Mouse (Mus musculus) B cell, adult 2 months (primary cell): ENCODE data around the gene Tmprss12.
"Not testable (repeated sequence)": the region's sequence is repeated elsewhere in the genome, so short reads cannot be mapped to it uniquely, and the experiment has no call there.

ENCODE experiments used
- DNase-seq, 2 experiments: peaks; one replicate each; pipeline ENCODE4 v3.0.0; 2022

Tmprss12 gene

DNA sequence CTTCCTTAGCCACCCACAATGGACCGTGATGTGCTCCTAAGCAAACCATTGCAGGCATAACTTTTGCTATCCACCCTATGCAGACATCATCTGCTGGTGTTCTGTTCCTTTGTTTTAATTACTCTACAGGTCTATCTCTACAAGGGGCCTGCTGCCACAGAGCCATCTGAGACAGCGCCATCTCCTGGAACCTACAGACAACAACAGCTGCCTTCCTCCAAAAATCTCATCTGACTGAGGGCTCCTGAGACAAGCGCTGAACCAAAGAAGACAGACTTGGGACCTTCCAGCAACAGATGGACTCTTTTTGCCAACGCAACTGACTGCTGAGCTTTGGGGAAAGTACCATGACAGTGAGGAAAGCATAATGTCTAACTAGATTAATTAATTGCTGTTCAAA, 47.5 kb downstream of the Tmprss12 start:
- DNase-seq = peak in 1 of 2 experiments; percentile 7

GRCm38 (mm10) chr15:100329336-100329735, 48.7 kb downstream of the Tmprss12 start:
- DNase-seq = not testable (repeated sequence)

- no peak for DNase-seq
Observed at GRCm38 (mm10) chr15:100330739-100331138, 50.1 kb downstream of the Tmprss12 start.

DNA sequence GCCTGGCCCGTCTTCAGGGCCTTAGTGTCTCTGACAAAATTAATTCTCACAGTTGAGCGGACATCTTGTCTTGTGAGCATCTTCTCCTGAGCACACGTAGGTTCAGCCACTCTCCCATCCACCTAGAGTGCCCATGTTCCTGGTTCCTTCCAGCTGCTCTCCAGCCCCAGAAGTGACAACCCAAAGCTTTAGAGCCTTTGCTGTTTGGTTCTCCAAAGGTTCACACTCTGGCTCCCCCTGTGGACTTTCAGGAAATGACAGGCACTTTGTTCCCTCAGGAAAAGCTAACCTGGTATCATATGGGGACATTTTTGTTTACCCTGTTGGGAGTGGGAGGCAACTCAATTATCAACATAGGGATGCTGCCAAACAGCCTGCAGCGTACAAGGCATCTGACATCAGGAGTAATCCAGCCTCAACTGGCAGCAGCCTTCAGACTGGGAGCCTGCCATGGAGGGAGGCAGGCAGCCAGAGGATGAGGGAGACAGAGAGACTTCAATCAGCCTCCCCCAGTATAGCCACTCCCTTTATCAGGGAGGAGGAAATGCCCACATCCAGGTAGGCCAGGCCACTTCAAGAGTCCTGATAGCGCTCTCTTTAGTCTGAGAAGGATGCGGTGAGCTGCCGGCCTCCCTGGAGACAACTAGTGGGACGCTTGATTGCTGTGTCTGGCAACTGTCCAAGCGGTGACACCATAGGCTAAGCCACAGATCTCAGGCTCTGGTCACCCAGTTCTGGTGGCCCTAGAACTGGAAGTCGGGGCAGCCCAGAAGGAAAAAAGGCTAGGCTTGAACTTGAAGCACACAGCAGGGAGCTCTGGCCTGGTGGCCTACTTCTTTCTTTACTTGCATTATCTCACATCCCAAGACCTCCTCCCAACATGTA, 51.7 kb downstream of the Tmprss12 start:
- not testable (repeated sequence) for DNase-seq

DNA sequence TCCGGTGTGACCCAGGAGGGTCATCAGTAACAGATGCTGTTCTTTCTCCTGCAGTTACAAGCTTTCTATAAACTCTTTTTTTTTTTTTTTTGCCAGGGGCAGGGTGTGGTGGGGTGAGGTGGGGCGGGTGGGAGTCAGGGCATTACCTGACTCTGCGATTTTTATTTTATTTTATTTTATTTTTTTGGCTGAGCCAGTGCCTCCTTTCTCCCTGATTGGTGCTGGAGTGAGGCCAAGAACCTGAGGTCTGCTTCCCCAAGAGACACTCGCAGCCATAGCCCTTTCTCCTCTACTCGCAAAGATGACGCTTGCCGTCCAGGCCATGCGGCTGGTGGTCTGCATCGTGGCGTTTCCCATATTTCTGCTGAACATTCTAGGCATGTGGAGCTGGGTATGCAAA, 54.0 kb downstream of the Tmprss12 start, which contains the start of gene Mettl7a3:
Gene Mettl7a3, plus strand, starts transcription at position 301 of the 400 bp plus-strand sequence.
- DNase-seq = no peak

DNA sequence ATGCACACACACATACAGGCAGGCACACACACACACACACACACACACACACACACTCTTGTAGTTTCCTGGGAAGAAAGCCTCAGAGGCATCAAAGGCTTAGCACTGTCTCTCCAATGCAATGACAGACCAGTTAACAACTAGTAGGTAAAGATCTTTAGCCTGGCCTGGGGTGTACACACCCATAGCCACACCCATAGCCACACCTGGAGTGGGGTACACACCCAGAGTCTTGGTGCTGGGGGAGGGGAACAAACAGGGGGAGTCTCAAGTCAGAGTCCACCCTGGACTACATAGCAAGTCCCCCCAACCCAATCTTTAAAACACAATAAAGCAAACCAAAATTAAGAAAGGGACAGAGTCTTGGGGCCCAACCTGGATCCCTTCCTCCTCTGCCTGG, 56.7 kb downstream of the Tmprss12 start:
- DNase-seq = not testable (repeated sequence)

GRCm38 (mm10) chr15:100337847-100338246, 57.2 kb downstream of the Tmprss12 start:
- DNase-seq = peak; percentile 70 to 73

GRCm38 (mm10) chr15:100341314-100341980, 60.8 kb downstream of the Tmprss12 start:
- DNase-seq = not testable (repeated sequence)
